Mouse (Mus musculus): ENCODE measurements around the gene Trf.
"Not testable (repeated sequence)": the region's sequence is repeated elsewhere in the genome, so short reads cannot be mapped to it uniquely, and the experiment has no call there.

The Trf gene

GRCm38 (mm10) chr9:103214281-103214680 lies 16.0 kb downstream of the Trf start:
- DNase-seq = no peak

DNA sequence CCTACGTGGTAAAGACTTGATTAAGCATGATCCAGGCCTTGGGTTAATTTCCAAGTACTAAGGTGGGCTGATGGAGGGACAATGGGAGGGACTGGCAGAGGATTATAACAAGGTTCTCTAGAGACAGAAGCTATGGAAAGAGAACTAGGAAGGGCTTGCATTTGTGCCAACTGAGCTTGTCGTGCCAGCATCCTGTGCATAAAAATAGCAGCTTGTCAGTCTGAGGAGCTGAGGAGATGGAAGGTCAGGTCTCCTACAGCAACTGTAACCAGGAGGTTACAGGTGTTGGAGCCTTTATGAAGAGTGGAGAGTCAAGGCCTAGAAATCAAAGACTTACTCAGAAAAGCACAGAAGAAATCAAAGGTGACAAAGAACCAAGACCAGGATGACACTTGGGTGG lies 16.6 kb downstream of the Trf start:
- DNase-seq = no peak

DNA sequence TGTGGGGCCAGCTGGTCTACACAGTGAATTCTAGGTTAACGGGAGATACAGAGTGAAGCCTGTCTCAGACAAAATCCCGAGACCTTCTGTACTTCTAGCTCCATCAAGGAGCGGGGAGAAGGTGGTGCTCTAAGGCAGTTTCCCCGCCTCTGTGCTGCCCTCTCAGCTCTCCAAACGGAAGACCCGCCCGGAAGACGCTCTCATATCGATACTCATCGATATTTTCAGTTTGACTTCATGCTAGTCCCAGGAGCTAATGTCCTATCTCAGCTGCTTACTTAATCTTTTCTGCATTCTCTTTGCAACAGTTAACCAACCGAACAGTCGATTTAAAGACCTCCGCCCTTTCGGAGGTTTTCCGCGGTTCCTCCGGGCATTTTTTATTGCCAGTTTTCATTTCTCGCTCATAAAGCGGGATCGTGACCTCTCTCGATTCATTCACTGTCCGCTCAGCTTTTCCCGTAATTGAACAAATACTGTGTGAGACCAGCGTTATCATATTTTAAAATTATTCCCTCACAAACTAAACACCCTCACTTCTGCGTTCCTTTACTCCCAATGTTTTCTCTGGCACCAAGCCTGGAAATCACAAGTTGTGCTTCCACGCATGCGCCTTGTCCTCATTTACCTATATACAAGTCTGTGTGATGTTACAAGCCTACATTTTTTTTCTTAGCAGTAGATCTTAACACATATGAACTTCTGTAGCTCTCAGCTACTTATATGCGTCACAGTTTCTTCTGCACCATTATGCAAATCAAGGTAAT lies 17.4 kb downstream of the Trf start:
- no peak for DNase-seq

GRCm38 (mm10) chr9:103208802-103209423 lies 21.3 kb downstream of the Trf start:
- DNase-seq = no peak

DNA sequence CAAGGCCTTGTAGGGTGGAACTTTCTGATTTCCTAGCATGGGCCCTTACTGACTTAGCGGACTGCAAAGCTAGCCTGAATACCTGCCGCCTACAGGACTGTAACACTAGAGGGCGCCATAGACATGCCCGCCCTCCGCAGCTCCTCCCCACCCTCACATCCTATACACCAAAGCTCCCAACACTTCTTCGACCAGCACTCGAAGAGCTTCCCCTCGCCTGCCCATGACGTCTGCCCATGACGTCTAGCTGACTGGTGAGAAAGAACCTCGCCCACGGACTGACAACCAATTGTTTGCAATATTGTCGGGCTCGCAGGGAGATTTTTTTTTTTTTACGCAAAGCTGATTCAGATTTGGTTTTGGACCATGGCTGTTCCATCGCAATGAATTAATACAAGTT lies 22.4 kb downstream of the Trf start:
- peak; percentile 54 for DNase-seq

DNA sequence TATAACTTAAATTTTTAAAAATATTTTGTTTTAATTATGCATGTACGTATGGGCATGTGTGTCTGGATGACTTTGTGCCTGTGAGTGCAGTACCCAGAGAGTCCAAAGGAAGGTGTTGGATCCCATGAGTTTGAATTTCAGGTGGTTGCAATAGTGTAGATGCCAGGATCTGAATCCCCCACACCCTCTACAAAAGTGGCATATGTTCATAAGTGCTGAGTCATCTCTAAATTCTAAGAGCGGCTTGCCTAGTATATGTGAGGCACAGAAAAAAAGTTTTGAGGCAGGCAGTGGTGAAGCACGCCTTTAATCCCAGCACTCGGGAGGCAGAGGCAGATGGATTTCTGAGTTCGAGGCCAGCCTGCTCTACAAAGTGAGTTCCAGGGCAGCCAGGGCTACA lies 24.5 kb downstream of the Trf start:
- DNase-seq = no peak

GRCm38 (mm10) chr9:103201561-103202260 lies 28.5 kb downstream of the Trf start, which contains the start of gene Srprb:
Srprb (minus strand) TSS chr9:103202137.
- peak; percentile 87 for DNase-seq

- DNase-seq = no peak
These were observed 41.8 kb downstream of the Trf start for GRCm38 (mm10) chr9:103188416-103188815.

GRCm38 (mm10) chr9:103186747-103187146 lies 43.5 kb downstream of the Trf start:
- peak; percentile 71 for DNase-seq

- peak; percentile 36 for DNase-seq
These were observed 44.3 kb downstream of the Trf start for GRCm38 (mm10) chr9:103185946-103186345.

GRCm38 (mm10) chr9:103184855-103185254 lies 45.4 kb downstream of the Trf start:
- no peak for DNase-seq

DNA sequence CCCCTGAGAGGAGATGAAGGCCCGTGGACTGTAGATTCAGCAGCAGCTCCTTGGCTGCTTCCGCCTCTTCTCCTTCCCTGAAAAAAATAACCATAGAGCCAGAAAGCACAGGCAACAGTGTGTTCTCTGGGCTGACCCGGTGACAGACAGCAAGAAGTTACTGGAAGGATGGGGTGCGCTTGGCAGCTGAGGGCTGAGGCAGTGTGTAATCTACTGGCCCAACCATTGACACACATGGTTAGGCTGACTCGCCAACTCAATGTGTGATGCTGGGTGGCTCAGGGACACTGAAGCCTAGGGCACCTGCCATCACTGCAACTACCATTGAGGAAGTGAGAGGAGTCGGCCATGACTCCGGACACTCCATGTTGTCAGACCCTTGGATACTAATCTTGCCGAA lies 48.4 kb downstream of the Trf start:
- DNase-seq = no peak

DNA sequence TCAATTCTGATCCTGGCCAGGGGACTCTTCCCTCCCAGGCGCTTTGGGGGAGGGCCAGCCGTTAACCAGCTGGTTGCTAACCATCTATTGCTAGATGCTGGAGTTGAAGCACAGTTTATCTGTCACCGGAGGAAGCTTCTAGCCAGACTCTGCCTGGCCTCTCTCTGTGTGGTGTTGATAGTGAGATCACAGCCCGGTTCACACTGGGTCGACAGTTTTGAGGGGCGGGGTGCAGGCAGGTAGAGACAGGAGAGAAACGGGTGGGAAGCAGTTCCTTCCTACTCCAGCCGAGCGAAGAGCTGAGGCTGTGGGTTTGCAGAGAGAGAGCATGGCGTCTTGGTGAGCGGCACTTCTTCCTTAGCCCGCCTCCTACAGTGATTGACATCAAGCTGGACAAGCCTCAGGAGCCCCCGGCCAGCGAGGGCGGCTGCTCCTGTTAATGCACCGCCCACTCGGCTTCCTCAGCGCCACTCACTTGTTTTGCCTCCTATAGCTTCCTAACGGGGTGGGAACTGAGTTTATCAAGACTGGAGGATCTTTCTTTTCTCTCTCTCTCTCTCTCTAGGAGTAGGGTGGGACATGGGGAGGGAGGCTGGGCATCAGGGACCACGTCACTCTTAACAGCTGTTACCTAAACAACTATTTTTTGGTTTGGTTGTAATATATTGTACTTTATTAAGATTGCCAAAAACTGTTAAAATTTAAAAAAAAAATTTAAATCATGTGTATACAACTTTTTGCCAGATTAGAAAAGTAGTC lies 49.3 kb downstream of the Trf start:
- no peak for DNase-seq

DNA sequence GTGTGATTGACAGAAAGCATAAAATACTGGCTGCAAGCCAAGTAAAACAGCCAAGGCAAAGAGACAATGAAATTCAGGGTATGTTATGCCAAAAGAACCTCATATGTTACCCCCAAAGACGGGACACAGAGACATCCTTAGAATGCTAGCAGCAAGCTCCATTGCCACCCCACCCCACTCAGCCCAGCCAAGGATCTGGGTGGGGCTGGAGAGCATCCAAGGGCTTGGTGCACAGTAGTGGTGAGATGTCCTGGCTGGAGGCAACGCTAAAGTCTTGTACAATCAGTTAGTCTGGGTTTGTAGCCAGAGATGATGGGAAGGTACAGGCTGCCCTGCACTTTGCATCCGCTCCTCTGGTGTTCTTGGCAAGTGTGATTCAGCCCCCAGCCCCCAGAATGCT lies 49.9 kb downstream of the Trf start:
- DNase-seq = peak; percentile 42

DNA sequence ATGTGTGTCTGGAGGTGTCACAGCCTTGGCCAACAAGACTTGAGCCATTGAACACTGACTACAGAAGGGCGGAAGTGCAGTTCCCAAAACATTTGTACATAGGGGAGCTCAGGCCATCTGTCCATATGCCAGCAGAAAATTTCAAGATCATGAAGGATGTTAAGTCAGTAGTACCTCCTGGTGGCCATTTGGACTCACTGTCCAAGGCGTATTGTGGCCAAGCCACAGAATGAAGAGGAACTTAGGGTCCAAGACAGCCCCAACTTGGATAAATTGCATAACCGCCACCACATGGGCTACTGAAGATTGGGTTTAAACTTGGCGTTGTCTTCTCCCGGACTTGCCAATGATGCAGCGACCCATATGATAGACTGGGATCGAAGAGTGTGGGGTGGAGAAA lies 54.6 kb downstream of the Trf start:
- DNase-seq = no peak

GRCm38 (mm10) chr9:103174771-103175519 lies 55.3 kb downstream of the Trf start:
- no peak for DNase-seq

- no peak for DNase-seq
These were observed 61.5 kb downstream of the Trf start for GRCm38 (mm10) chr9:103168771-103169170.

GRCm38 (mm10) chr9:103168046-103168445 lies 62.2 kb downstream of the Trf start:
- no peak for DNase-seq

- no peak for DNase-seq
These were observed 66.4 kb downstream of the Trf start for GRCm38 (mm10) chr9:103163806-103164205.

- not testable (repeated sequence) for DNase-seq
These were observed 75.1 kb downstream of the Trf start for GRCm38 (mm10) chr9:103155158-103155557.

DNA sequence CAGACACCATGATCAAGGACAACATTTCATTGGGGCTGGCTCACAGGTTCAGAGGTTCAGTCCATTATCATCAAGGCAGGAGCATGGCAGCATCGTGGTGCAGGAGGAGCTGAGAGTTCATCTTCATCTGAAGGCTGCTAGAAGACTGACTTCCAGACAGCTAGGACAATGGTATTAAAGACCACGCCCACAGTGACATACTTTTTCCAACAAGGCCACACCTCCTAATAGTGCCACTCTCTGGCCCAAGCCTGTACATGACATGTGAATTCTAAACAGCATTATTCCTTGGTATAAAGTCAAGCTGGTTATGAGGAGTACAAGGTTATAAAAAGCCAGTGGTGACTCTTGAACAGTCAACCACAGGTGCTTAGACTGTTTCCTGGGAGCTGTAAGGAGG lies 75.7 kb downstream of the Trf start:
- no peak for DNase-seq

All from cerebellum, adult 11 months (tissue).